Mouse (Mus musculus) lung, embryonic 16.5 days (tissue): ENCODE data around the gene Chd6. TPM values are rescaled to one million over a fixed set of nuclear protein-coding genes. Genes with fewer than 3 reads are reported as not detected.
"Not testable (repeated sequence)": the region's sequence is repeated elsewhere in the genome, so short reads cannot be mapped to it uniquely, and the experiment has no call there.

Source experiments
- ATAC-seq: fragments of 200-750 bp; cut with Nextera tagmentation; 2 replicates; pipeline ENCODE4 v1.8.0; 2017; ENCODE audit warnings: low read depth, mild to moderate bottlenecking, moderate library complexity
- H3K27ac ChIP-seq: fragments of 300-500 bp; sonication (generic); 2 replicates; pipeline ENCODE4 v1.5.1; 2014; ENCODE audit warnings: mild to moderate bottlenecking, control low read depth, low read length
- H3K27me3 ChIP-seq: fragments of 300-500 bp; sonication (generic); 2 replicates; pipeline ENCODE4 v1.6.1; 2014; ENCODE audit warnings: low read depth, low read length, mixed read lengths; ENCODE audit not compliant: control insufficient read depth, insufficient read depth
- H3K36me3 ChIP-seq: fragments of 300-500 bp; sonication (generic); 2 replicates; pipeline ENCODE4 v1.6.1; 2014; ENCODE audit warnings: low read length; ENCODE audit not compliant: control insufficient read depth, insufficient read depth
- H3K4me1 ChIP-seq: fragments of 300-500 bp; sonication (generic); replicated peaks from 2 replicates; pipeline ENCODE4 v1.6.1; 2014; ENCODE audit warnings: low read length, mixed read lengths; ENCODE audit not compliant: control insufficient read depth, insufficient read depth
- H3K4me2 ChIP-seq: fragments of 300-500 bp; sonication (generic); 2 replicates; pipeline ENCODE4 v1.6.1; 2014; ENCODE audit warnings: low read depth, low read length, control low read depth
- H3K4me3 ChIP-seq: fragments of 300-500 bp; sonication (generic); 2 replicates; pipeline ENCODE4 v1.5.1; 2014; ENCODE audit warnings: mild to moderate bottlenecking, low read length, control low read depth
- H3K9ac ChIP-seq: fragments of 300-500 bp; sonication (generic); 2 replicates; pipeline ENCODE4 v1.6.1; 2014; ENCODE audit warnings: low read length, control low read depth
- H3K9me3 ChIP-seq: fragments of 300-500 bp; sonication (generic); 2 replicates; pipeline ENCODE4 v1.6.1; 2016; ENCODE audit warnings: low read length; ENCODE audit not compliant: control insufficient read depth
- WGBS: fragments of 180-500 bp; shearing (Covaris S2); extraction: QIAGEN DNeasy Blood & Tissue Kit; methylation state at CpG from one replicate; pipeline ENCODE4 v1.1.7; 2014; 5-methylcytosine and 5-hydroxymethylcytosine counted together
- polyA plus RNA-seq: library from polyadenylated mRNA; unstranded; fragments of >200 nt; fragmentation: Nextera tagmentation; extraction: Ambion mirVana; gene quantifications from 2 replicates; pipeline ENCODE4 v1.2.1, GENCODE M21; 2015

Chd6 gene
- polyA plus RNA-seq, 1 experiment from 2014 or later: 33.8 TPM

GRCm38 (mm10) chr2:160957307-160957706, 151.6 kb downstream of the Chd6 start:
- not testable (repeated sequence) for H3K4me3 ChIP-seq, H3K4me1 ChIP-seq, H3K9ac ChIP-seq, H3K27ac ChIP-seq, H3K9me3 ChIP-seq, ATAC-seq, H3K27me3 ChIP-seq, H3K4me2 ChIP-seq
- peaks cover 45% of the 10 kb centered on the region for H3K36me3 ChIP-seq

GRCm38 (mm10) chr2:160955331-160955730, 153.5 kb downstream of the Chd6 start:
- Histone ChIP-seq H3K27me3 (no peaks in the 10 kb centered on the region), H3K36me3 (peaks cover 39% of the 10 kb centered on the region), H3K4me3 (no peak overlapping the region), H3K4me1 (no peaks in the 10 kb centered on the region), H3K4me2 (no peak overlapping the region), H3K9me3 (no peaks in the 10 kb centered on the region), H3K27ac (no peak overlapping the region), H3K9ac (no peak overlapping the region)
- no peak for ATAC-seq
- WGBS: 66% methylated on average over 7 of the region's 7 CpGs

- Histone ChIP-seq H3K27ac (no peak overlapping the region), H3K36me3 (peaks cover 36% of the 10 kb centered on the region), H3K9me3 (no peaks in the 10 kb centered on the region), H3K9ac (no peak overlapping the region), H3K4me3 (no peak overlapping the region), H3K4me1 (no peaks in the 10 kb centered on the region), H3K4me2 (no peak overlapping the region), H3K27me3 (no peaks in the 10 kb centered on the region)
- ATAC-seq: no peak
- WGBS: 87% methylated on average over 3 of the region's 3 CpGs
These were observed 154.3 kb downstream of the Chd6 start for GRCm38 (mm10) chr2:160954541-160954940.

- no peak overlapping the region for H3K9ac ChIP-seq
- no peak for ATAC-seq
- no peak overlapping the region for H3K4me3 ChIP-seq
- WGBS: 72% methylated on average over 7 of the region's 7 CpGs
- no peaks in the 10 kb centered on the region for H3K4me1 ChIP-seq
- no peak overlapping the region for H3K27ac ChIP-seq
- no peaks in the 10 kb centered on the region for H3K27me3 ChIP-seq
- H3K36me3 ChIP-seq: peaks cover 43% of the 10 kb centered on the region
- no peaks in the 10 kb centered on the region for H3K9me3 ChIP-seq
- no peak overlapping the region for H3K4me2 ChIP-seq
These were observed 155.6 kb downstream of the Chd6 start for GRCm38 (mm10) chr2:160953131-160953873.

- no peak overlapping the region for H3K27ac ChIP-seq
- no peak for ATAC-seq
- no peak overlapping the region for H3K4me2 ChIP-seq
- H3K27me3 ChIP-seq: no peaks in the 10 kb centered on the region
- H3K4me3 ChIP-seq: no peak overlapping the region
- H3K36me3 ChIP-seq: peaks cover 39% of the 10 kb centered on the region
- H3K4me1 ChIP-seq: no peaks in the 10 kb centered on the region
- 81% methylated on average over 4 of the region's 4 CpGs for WGBS
- H3K9ac ChIP-seq: no peak overlapping the region
- no peaks in the 10 kb centered on the region for H3K9me3 ChIP-seq
These were observed 157.3 kb downstream of the Chd6 start for GRCm38 (mm10) chr2:160951595-160951994.

- H3K4me2 ChIP-seq: no peak overlapping the region
- no peaks in the 10 kb centered on the region for H3K27me3 ChIP-seq
- no peak overlapping the region for H3K27ac ChIP-seq
- H3K9me3 ChIP-seq: no peaks in the 10 kb centered on the region
- H3K4me1 ChIP-seq: peaks cover 8% of the 10 kb centered on the region
- 62% methylated on average over 3 of the region's 3 CpGs for WGBS
- H3K9ac ChIP-seq: no peak overlapping the region
- H3K4me3 ChIP-seq: no peak overlapping the region
- H3K36me3 ChIP-seq: no peaks in the 10 kb centered on the region
- ATAC-seq: no peak
These were observed 166.4 kb downstream of the Chd6 start for GRCm38 (mm10) chr2:160942443-160942842.

GRCm38 (mm10) chr2:160940930-160941709, 167.8 kb downstream of the Chd6 start:
- no peaks in the 10 kb centered on the region for H3K27me3 ChIP-seq
- 43% methylated on average over 17 of the region's 17 CpGs for WGBS
- no peaks in the 10 kb centered on the region for H3K36me3 ChIP-seq
- H3K9me3 ChIP-seq: no peaks in the 10 kb centered on the region
- no peak overlapping the region for H3K27ac ChIP-seq
- peak; percentile 46 for ATAC-seq
- peaks cover 8% of the 10 kb centered on the region for H3K4me1 ChIP-seq
- no peak overlapping the region for H3K4me3 ChIP-seq
- H3K9ac ChIP-seq: peak overlapping the region; percentile 11; the same call in 1 of the 2 replicates
- H3K4me2 ChIP-seq: no peak overlapping the region

- H3K9ac ChIP-seq: no peak overlapping the region
- H3K4me1 ChIP-seq: no peaks in the 10 kb centered on the region
- 65% methylated on average over 4 of the region's 4 CpGs for WGBS
- no peak overlapping the region for H3K27ac ChIP-seq
- no peaks in the 10 kb centered on the region for H3K36me3 ChIP-seq
- no peak for ATAC-seq
- H3K4me3 ChIP-seq: no peak overlapping the region
- H3K27me3 ChIP-seq: no peaks in the 10 kb centered on the region
- H3K9me3 ChIP-seq: 0 out of 2 replicates have a peak, but pooled peaks cover 3% of the 10 kb centered on the region
- no peak overlapping the region for H3K4me2 ChIP-seq
These were observed 174.4 kb downstream of the Chd6 start for GRCm38 (mm10) chr2:160934451-160934850.

GRCm38 (mm10) chr2:160933890-160934289, 175.0 kb downstream of the Chd6 start:
- no peak for ATAC-seq
- WGBS: 63% methylated on average over 5 of the region's 5 CpGs
- no peaks in the 10 kb centered on the region for H3K36me3 ChIP-seq
- no peak overlapping the region for H3K9ac ChIP-seq
- no peak overlapping the region for H3K4me3 ChIP-seq
- H3K4me1 ChIP-seq: no peaks in the 10 kb centered on the region
- no peaks in the 10 kb centered on the region for H3K27me3 ChIP-seq
- no peak overlapping the region for H3K4me2 ChIP-seq
- H3K27ac ChIP-seq: no peak overlapping the region
- 0 out of 2 replicates have a peak, but pooled peaks cover 3% of the 10 kb centered on the region for H3K9me3 ChIP-seq
